Mouse (Mus musculus) hindbrain, embryonic 14.5 days (tissue): ENCODE results near the gene Fadd. TPM values are rescaled to one million over a fixed set of nuclear protein-coding genes. Genes with fewer than 3 reads are reported as not detected.

Source experiments
- ATAC-seq: fragments of 200-750 bp; cut with Nextera tagmentation; 2 replicates; pipeline ENCODE4 v1.8.0; 2017; ENCODE audit warnings: moderate number of reproducible peaks, mild to moderate bottlenecking, moderate TSS enrichment, moderate library complexity; ENCODE audit not compliant: low FRiP score
- DNase-seq: peaks from one replicate; pipeline ENCODE4 v3.0.0-alpha.2; 2015; ENCODE audit warnings: low spot score
- H3K27ac ChIP-seq: fragments of 300-500 bp; sonication (generic); 2 replicates; pipeline ENCODE4 v1.5.1; 2014; ENCODE audit warnings: mild to moderate bottlenecking, moderate library complexity
- H3K27me3 ChIP-seq: fragments of 300-500 bp; sonication (generic); 2 replicates; pipeline ENCODE4 v1.6.1; 2014; ENCODE audit warnings: mild to moderate bottlenecking, low read length, mixed read lengths; ENCODE audit not compliant: control insufficient read depth, insufficient read depth
- H3K36me3 ChIP-seq: fragments of 300-500 bp; sonication (generic); replicated peaks from 2 replicates; pipeline ENCODE4 v1.6.1; 2014; ENCODE audit not compliant: control insufficient read depth, insufficient read depth
- H3K4me1 ChIP-seq: fragments of 300-500 bp; sonication (generic); replicated peaks from 2 replicates; pipeline ENCODE4 v1.6.1; 2014; ENCODE audit warnings: antibody characterized with exemption, low read length, mixed read lengths; ENCODE audit not compliant: control insufficient read depth, insufficient read depth
- H3K4me2 ChIP-seq: fragments of 300-500 bp; sonication (generic); replicated peaks from 2 replicates; pipeline ENCODE4 v1.6.1; 2014; ENCODE audit warnings: mild to moderate bottlenecking, moderate library complexity
- H3K4me3 ChIP-seq: fragments of 300-500 bp; sonication (generic); replicated peaks from 2 replicates; pipeline ENCODE4 v1.5.1; 2014; ENCODE audit warnings: mild to moderate bottlenecking, low read length
- H3K9ac ChIP-seq: fragments of 300-500 bp; sonication (generic); 2 replicates; pipeline ENCODE4 v1.6.1; 2014
- H3K9me3 ChIP-seq: fragments of 300-500 bp; sonication (generic); 2 replicates; pipeline ENCODE4 v1.6.1; 2016; ENCODE audit warnings: low read length; ENCODE audit not compliant: control insufficient read depth
- WGBS: fragments of 180-500 bp; shearing (Covaris S2); extraction: QIAGEN DNeasy Blood & Tissue Kit; methylation state at CpG from one replicate; pipeline ENCODE4 v1.1.7; 2014; 5-methylcytosine and 5-hydroxymethylcytosine counted together
- polyA plus RNA-seq: library from polyadenylated mRNA; unstranded; fragments of >200 nt; fragmentation: Nextera tagmentation; extraction: Ambion mirVana; gene quantifications from 2 replicates; pipeline ENCODE4 v1.2.1, GENCODE M21; 2014

The Fadd gene
- 4.6 and 5.4 TPM in 2 replicates for polyA plus RNA-seq

- ATAC-seq (peak; percentile 88), DNase-seq (peak; percentile 98)
- Histone ChIP-seq H3K27me3 (no peaks in the 10 kb centered on the region), H3K4me2 (peak within 1 kb of the TSS; percentile 61), H3K4me1 (peaks cover 11% of the 10 kb centered on the region), H3K9ac (peak within 1 kb of the TSS; percentile 86), H3K27ac (peak within 1 kb of the TSS; percentile 89), H3K4me3 (peak within 1 kb of the TSS; percentile 89), H3K36me3 (peaks cover 18% of the 10 kb centered on the region), H3K9me3 (no peaks in the 10 kb centered on the region)
- 1% methylated on average over 34 of the region's 34 CpGs for WGBS
Observed at GRCm38 (mm10) chr7:144582284-144582980, at the start of gene Fadd. Fadd (minus strand) TSS chr7:144582463.

GRCm38 (mm10) chr7:144630622-144631021, 48.4 kb upstream of the Fadd start:
- Histone ChIP-seq H3K9me3 (no peaks in the 10 kb centered on the region), H3K4me1 (peaks cover 18% of the 10 kb centered on the region), H3K9ac (no peak overlapping the region), H3K36me3 (no peaks in the 10 kb centered on the region), H3K4me3 (no peak overlapping the region), H3K4me2 (no peak overlapping the region), H3K27me3 (peaks cover 4% of the 10 kb centered on the region; the same call in 1 of the 2 replicates), H3K27ac (no peak overlapping the region)
- WGBS: 84% methylated on average over 3 of the region's 3 CpGs
- DNase-seq: no peak
- ATAC-seq: no peak

- Histone ChIP-seq H3K9ac (no peak overlapping the region), H3K27me3 (no peaks in the 10 kb centered on the region), H3K4me3 (no peak overlapping the region), H3K4me1 (peaks cover 18% of the 10 kb centered on the region), H3K4me2 (no peak overlapping the region), H3K9me3 (no peaks in the 10 kb centered on the region), H3K27ac (peak overlapping the region; percentile 74), H3K36me3 (no peaks in the 10 kb centered on the region)
- ATAC-seq (peak; percentile 80), DNase-seq (peak; percentile 70)
- 5% methylated on average over 3 of the region's 3 CpGs for WGBS
Observed at GRCm38 (mm10) chr7:144628334-144628915, 46.2 kb upstream of the Fadd start.

GRCm38 (mm10) chr7:144627606-144628333, 45.5 kb upstream of the Fadd start:
- Histone ChIP-seq H3K4me1 (peaks cover 18% of the 10 kb centered on the region), H3K4me3 (no peak overlapping the region), H3K9ac (no peak overlapping the region), H3K36me3 (no peaks in the 10 kb centered on the region), H3K9me3 (no peaks in the 10 kb centered on the region), H3K4me2 (no peak overlapping the region), H3K27me3 (no peaks in the 10 kb centered on the region), H3K27ac (peak overlapping the region; percentile 74)
- peak; percentile 60 for ATAC-seq
- DNase-seq: peak; percentile 33
- WGBS: 9% methylated on average over 13 of the region's 13 CpGs

- no peak for DNase-seq
- H3K9me3 ChIP-seq: no peaks in the 10 kb centered on the region
- H3K27me3 ChIP-seq: no peaks in the 10 kb centered on the region
- H3K36me3 ChIP-seq: no peaks in the 10 kb centered on the region
- no peak overlapping the region for H3K9ac ChIP-seq
- no peak for ATAC-seq
- H3K27ac ChIP-seq: no peak overlapping the region
- no peak overlapping the region for H3K4me2 ChIP-seq
- 81% methylated on average over 2 of the region's 2 CpGs for WGBS
- H3K4me1 ChIP-seq: peaks cover 23% of the 10 kb centered on the region
- H3K4me3 ChIP-seq: no peak overlapping the region
Observed at GRCm38 (mm10) chr7:144626042-144626441, 43.8 kb upstream of the Fadd start.

- WGBS: 62% methylated on average over 22 of the region's 22 CpGs
- no peak overlapping the region for H3K4me3 ChIP-seq
- no peaks in the 10 kb centered on the region for H3K27me3 ChIP-seq
- peaks cover 5% of the 10 kb centered on the region for H3K4me1 ChIP-seq
- H3K36me3 ChIP-seq: no peaks in the 10 kb centered on the region
- H3K27ac ChIP-seq: no peak overlapping the region
- no peak overlapping the region for H3K4me2 ChIP-seq
- H3K9me3 ChIP-seq: no peaks in the 10 kb centered on the region
- H3K9ac ChIP-seq: no peak overlapping the region
- DNase-seq: no peak
- no peak for ATAC-seq
Observed at GRCm38 (mm10) chr7:144620721-144621681, 38.7 kb upstream of the Fadd start.

- no peak overlapping the region for H3K4me2 ChIP-seq
- no peak overlapping the region for H3K27ac ChIP-seq
- no peak overlapping the region for H3K9ac ChIP-seq
- no peaks in the 10 kb centered on the region for H3K27me3 ChIP-seq
- ATAC-seq (no peak), DNase-seq (no peak)
- no peaks in the 10 kb centered on the region for H3K36me3 ChIP-seq
- no peaks in the 10 kb centered on the region for H3K9me3 ChIP-seq
- peaks cover 5% of the 10 kb centered on the region for H3K4me1 ChIP-seq
- no peak overlapping the region for H3K4me3 ChIP-seq
Observed at GRCm38 (mm10) chr7:144620315-144620714, 38.1 kb upstream of the Fadd start.

- DNase-seq: no peak
- no peak for ATAC-seq
- H3K27me3 ChIP-seq: no peaks in the 10 kb centered on the region
- no peaks in the 10 kb centered on the region for H3K9me3 ChIP-seq
- no peak overlapping the region for H3K9ac ChIP-seq
- no peaks in the 10 kb centered on the region for H3K4me1 ChIP-seq
- WGBS: 75% methylated on average over 6 of the region's 6 CpGs
- H3K4me3 ChIP-seq: no peak overlapping the region
- H3K36me3 ChIP-seq: no peaks in the 10 kb centered on the region
- no peak overlapping the region for H3K4me2 ChIP-seq
- no peak overlapping the region for H3K27ac ChIP-seq
Observed at GRCm38 (mm10) chr7:144615343-144615742, 33.1 kb upstream of the Fadd start.
